Mouse (Mus musculus) embryonic stem cell, embryonic (primary cell): ENCODE data around the gene Sdr9c7.

Experiments used
- CTCF ChIA-PET, 4 experiments: fragments of 300-600 bp in 2 of 4; fragments of 350-600 bp in 2 of 4; sonication (Branson Sonifier 250); formaldehyde crosslinking; loops; one replicate each; lab custom pipeline; 2022; ENCODE audit warnings: inconsistent platforms in 2 of 4; lab: Charles Lee
- POLR2A ChIA-PET, 4 experiments: fragments of 300-600 bp in 2 of 4; fragments of 350-600 bp in 2 of 4; sonication (Branson Sonifier 250); formaldehyde crosslinking; loops; one replicate each; lab custom pipeline; 2022; ENCODE audit warnings: antibody characterized with exemption in 4 of 4, inconsistent platforms in 1 of 4; lab: Charles Lee

Sdr9c7 gene

DNA sequence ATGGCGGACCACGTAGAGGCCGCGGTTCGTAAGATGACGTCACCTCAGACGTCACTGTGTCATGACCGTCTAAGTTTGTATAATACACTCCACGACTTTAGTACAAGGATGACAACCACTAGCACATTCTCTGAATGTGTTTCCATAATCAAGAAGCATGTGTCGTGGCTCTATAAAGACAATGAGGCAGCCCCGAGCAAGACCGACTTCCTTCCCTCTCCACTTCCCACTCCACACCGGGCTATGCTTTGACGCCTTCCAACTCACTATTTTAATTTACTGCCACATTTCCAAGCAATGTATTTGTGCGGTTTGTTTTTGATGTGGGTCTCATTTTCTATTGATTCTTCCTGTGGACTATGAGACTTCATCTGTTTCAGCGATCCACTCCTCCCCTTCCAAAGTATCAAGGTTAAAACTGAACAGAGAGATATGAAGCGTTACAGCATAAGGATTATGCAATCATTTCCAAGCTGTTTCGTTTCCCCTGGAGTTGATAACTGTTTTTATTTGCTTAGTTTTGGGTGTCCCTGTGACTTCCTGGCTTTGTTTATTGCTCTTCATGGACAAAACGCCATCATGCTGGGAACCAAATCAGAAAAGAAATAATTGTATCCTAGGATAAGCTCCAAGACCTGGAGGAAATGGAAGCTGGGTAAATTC is 38.6 kb downstream of the Sdr9c7 start:
- ChIA-PET POLR2A (interaction anchor here in 1 of 4 experiments (1.1 kb wide), 1 partner anchor 212 kb away, joined by 3 read pairs; the partner anchor contains the start of gene Tac2), CTCF (interaction anchor here in 3 of 4 experiments (0.6 to 1.8 kb wide), 11 partner anchors 30 to 295 kb away, joined by 3 to 10 read pairs (median 5); partner anchors contain the start of genes Rdh7 (in 1 of the 3), Stat6 (in 1 of the 3) and Zbtb39 (in 1 of the 3))

DNA sequence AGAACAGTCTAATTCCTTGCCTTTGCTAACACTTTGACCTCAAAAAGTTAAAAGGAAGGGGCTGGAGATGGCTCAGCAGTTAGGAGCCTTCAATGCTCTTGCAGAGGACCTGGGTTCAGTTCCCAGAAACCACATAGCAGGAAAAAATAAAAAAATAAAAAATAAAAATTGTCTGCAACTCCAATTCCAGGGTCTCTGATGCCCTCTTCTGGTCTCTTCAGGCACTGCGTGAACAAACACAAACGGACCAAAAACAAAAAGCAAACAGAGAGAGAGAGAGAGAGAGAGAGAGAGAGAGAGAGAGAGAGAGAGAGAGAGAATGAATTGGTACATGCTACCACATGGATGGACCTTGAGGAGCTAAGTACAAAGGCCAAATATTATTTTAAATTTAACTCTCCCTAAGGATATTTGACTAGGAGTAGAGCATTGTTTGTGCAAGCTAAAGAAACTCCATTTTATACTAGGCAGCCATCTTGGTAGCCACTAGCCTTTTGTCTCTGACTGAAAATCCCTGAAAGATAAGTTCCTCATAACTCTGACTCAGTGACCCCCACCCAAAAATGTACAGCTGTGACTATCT is 39.2 kb downstream of the Sdr9c7 start:
- CTCF ChIA-PET = interaction anchor here (0.6 to 1.8 kb wide), 22 partner anchors 15 to 498 kb away, joined by 3 to 18 read pairs (median 4); partner anchors contain the start of genes Rdh7 (in 1 of the 4), Tac2 (in 1 of the 4) and Zbtb39 (in 1 of the 4)
- POLR2A ChIA-PET = interaction anchor here in 1 of 4 experiments (0.6 to 1.1 kb wide), 3 partner anchors 213 to 295 kb away, joined by 3 to 5 read pairs (median 3); partner anchors contain the start of genes Stat6 and Tac2

DNA sequence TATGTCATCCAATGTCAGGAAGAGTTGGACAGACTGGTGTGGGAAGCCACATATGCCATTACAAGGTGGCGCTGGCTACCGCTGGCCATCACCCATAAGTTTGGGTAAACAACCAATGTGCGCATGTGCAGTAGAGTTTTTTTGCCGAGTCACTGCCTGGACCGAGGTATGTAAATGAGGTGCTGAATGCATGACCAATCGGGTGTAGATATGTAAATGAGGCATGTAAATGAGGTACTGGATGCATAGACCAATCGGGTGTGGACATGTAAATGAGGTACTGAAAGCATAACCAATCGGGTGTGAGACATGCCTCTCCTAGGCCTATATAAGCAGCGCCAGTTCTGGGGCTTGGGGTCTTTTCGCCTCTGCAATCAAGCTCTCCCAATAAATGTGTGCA is 41.3 kb downstream of the Sdr9c7 start:
- POLR2A ChIA-PET = interaction anchor here in 1 of 4 experiments (1.0 to 1.7 kb wide), 2 partner anchors 99 to 194 kb away, joined by 3 to 6 read pairs; no protein-coding TSS in a partner anchor
- CTCF ChIA-PET = interaction anchor here in 2 of 4 experiments (0.7 to 1.4 kb wide), 2 partner anchors 41 to 69 kb away, joined by 3 to 4 read pairs; no protein-coding TSS in a partner anchor

DNA sequence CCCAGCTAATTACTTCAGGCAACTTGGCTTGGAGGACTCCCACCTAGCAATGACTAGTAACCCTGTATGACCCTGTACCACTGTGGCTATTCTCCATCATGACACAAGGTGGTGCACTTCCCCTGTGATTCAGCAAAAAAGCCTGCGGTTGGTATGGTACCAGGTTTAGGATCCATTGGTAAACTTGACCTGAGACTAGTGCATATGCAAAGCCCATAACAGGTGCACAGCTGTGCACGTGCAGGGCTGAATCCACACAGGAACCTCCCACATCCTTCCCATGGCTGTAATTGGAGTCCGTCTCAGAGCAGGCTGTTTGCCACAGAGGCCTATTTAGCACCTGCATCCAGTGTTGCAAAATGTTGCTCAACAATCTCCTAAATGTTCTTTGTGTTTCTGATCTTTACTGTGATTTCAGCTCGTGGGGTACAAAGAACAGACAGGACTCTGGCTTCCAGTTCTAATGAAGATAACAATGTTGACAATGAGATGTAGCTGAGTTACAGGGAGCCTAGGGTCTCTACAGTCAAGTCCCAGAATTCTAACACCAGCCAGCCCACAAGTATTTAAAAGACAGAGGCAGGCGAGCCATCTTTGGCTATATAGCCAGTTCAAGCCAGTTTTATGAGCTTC is 47.2 kb downstream of the Sdr9c7 start:
- CTCF ChIA-PET = interaction anchor here (0.6 to 4.1 kb wide), 25 partner anchors 9 to 525 kb away, joined by 3 to 25 read pairs (median 4); partner anchors contain the start of gene Stat2 (in 1 of the 4)
- POLR2A ChIA-PET = interaction anchor here in 3 of 4 experiments (0.6 to 2.9 kb wide), 15 partner anchors 10 to 638 kb away, joined by 3 to 13 read pairs (median 3); partner anchors contain the start of genes Naca (in 1 of the 3), Prim1 (in 1 of the 3) and Sdr9c7 (in 1 of the 3)

DNA sequence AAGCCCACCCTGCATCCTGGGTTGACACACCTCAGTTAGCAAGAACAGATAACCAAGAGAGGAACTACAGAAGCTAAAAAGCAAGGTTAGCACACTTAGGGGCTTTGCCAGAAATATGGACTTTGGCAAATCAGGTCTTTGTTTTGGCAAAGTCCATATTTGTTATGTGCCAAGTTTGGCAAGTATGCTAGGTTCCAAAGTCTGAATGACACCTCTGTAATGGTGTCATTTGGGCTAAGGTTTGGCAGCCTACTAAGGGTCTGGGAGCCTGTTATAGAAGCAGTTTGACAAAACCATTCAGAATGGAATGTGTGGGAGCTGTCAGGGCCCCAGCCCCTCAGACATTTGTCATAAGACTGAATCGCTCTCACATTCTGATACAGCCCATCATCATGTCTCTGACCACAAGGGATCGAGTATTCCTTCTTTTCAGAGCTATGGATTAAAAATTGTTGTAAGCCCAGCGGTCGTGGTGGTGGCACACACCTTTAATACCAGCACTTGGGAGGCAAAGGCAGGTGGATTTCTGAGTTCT is 51.3 kb downstream of the Sdr9c7 start:
- CTCF ChIA-PET = interaction anchor here in 2 of 4 experiments (0.6 to 1.3 kb wide), 3 partner anchors 59 to 211 kb away, joined by 4 read pairs; no protein-coding TSS in a partner anchor
- POLR2A ChIA-PET = interaction anchor here in 1 of 4 experiments (1.1 to 1.2 kb wide), 2 partner anchors 11 to 86 kb away, joined by 3 to 4 read pairs; partner anchors contain the start of gene Naca

DNA sequence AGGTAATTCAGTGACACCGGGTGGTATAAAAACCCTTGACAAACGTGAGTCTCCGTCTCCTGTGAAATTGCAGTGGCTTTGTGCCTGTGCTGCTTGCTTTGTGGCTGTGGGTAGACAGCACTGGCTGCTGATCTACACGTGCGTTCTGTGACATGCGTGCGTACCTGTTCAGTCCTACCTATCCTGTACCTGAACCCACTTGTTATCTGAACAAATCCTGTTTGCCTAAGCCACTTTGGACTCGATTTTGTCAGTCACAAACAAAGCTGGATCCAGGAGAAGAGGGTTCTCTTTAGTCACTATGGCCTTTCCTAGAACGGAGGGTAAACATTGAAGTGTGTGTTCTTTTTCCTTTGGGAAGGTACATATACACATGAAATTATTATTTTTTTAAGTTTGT is 53.1 kb downstream of the Sdr9c7 start:
- CTCF ChIA-PET = interaction anchor here in 1 of 4 experiments (1.9 kb wide), 1 partner anchor 57 kb away, joined by 5 read pairs; no protein-coding TSS in a partner anchor
- POLR2A ChIA-PET = no interaction called here

DNA sequence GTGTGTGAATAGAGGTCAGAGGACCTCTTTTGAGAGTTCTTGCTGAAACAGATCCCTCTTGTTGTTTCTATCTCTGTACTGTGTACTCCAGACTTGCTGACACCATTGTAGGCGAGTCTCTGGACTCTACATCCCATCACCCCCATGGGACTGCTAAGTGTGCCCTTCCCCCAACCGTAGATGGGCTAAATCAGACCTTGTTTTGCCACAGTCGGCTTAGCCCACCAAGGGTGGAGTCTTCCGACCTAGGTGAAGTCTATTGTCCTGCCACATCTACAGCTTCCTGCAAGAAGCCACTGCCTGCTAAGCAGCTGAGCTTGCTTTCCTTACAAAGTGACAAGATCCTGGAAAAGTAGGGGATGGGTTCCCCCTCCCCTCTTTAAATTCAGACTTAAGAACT is 53.5 kb downstream of the Sdr9c7 start:
- POLR2A ChIA-PET = no interaction called here
- CTCF ChIA-PET = interaction anchor here in 1 of 4 experiments (1.9 kb wide), 1 partner anchor 56 kb away, joined by 5 read pairs; no protein-coding TSS in a partner anchor

DNA sequence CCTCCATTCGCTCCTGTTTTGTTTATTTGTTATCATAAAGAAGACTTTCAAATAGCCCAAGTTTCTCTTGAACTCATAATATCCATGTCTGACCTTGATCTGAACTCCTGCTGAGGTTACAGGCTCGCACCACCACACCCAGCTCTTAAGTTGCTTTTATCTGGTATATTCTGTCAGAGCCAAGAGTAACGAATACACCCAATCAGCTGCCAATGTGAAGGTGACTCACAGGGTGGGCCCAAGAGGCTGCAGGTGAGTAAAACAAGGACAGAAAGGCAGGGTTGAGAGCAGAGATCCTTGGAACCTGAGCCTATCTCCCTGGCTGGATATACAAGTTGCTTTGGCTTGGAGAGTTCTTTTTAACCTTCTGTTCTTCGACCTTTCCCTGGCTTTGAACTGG is 56.7 kb downstream of the Sdr9c7 start:
- CTCF ChIA-PET = interaction anchor here in 2 of 4 experiments (0.7 to 3.6 kb wide), 7 partner anchors 9 to 278 kb away, joined by 3 to 33 read pairs (median 5); no protein-coding TSS in a partner anchor
- POLR2A ChIA-PET = interaction anchor here in 1 of 4 experiments (1.7 to 2.4 kb wide), 2 partner anchors 9 to 53 kb away, joined by 4 to 13 read pairs; no protein-coding TSS in a partner anchor

DNA sequence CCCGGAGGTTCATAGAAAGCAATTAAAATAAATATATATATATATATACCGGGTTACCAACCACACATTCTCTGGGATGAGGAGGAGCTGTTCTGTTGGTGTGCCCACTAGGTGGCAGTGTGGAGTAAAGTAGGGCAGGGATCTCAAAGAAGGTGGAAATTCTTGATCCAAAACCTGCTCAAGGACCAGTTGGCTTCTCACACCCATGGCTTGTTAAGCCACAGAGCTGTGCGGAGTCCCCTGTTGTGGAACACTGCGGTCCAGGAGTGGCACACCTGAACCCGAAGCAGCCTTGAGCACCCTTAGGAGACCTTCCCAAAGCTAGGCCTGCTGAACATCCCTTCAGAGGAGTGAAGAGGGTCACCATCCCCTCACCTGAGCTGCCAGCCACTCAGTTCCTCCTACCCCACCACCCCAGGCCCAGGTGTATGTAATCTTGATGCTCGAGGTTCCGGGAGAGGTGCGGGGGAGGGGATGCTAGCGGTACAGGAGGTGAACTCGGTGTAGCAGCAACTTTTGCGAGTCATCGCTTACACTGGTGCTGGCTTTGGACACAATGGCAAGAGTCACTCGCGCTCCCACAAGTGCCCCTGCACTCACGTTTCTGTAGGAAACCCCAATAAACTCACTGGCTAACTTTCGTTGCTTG is 58.0 kb downstream of the Sdr9c7 start:
- CTCF ChIA-PET = interaction anchor here (0.6 to 3.6 kb wide), 40 partner anchors 9 to 877 kb away, joined by 3 to 33 read pairs (median 4); partner anchors contain the start of genes Baz2a (in 1 of the 4) and Zbtb39 (in 1 of the 4)
- POLR2A ChIA-PET = interaction anchor here in 3 of 4 experiments (0.5 to 2.4 kb wide), 9 partner anchors 10 to 543 kb away, joined by 3 to 13 read pairs (median 4); partner anchors contain the start of gene Naca (in 2 of the 3)

DNA sequence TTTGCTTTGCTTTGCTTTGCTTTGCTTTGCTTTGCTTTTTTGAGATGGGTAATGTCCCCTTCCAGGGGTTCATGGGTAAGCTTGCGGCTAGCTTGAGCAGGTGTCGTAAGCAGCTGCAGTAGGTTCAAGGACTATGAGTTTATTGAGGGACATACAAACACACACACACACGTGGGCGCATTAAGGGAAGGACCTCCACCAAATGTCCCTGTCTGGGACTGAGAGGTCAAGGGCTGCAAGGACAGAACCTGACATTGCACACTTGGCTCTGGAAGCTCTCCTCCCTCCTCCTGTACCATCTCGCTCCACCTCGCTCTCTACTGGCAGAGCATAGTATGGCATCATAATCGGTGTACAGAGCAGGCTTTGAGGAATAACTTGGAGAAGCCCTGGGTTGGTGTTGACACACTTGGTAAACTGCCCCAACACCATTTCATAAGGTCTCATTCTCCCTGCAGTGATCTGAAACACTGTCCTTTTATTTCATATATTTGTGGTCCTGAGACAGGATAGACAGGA is 60.9 kb downstream of the Sdr9c7 start:
- CTCF ChIA-PET = interaction anchor here in 2 of 4 experiments (0.6 to 0.7 kb wide), 2 partner anchors 221 to 884 kb away, joined by 3 read pairs; no protein-coding TSS in a partner anchor
- POLR2A ChIA-PET = no interaction called here
